ENCODE assay signal across 16 mouse cellular contexts in genomic region chr7:58733490-58733901, GRCm38 (mm10).
DNase-seq lines count a peak whose midpoint lies in the region; ATAC-seq and TF ChIP-seq lines count a peak whose summit lies in the region.
"Had no signal": no experiment of that assay in that cellular context is flagged by ENCODE, and none has a peak within 500 bp of the region (broad histone marks: within the 10 kb centered on the region; RNA-seq: fewer than 3 reads in every experiment).

No protein-coding gene starts in this region.

- WGBS in heart, embryonic 12.5 days = 42% methylated on average over 6 of the region's 6 CpGs
- 77% methylated on average over 6 of the region's 6 CpGs for WGBS in midbrain, embryonic 11.5 days
- WGBS in midbrain, embryonic 10.5 days = 73% methylated on average over 6 of the region's 6 CpGs
- 28% methylated on average over 6 of the region's 6 CpGs for WGBS in embryonic facial prominence, embryonic 15.5 days
- 37% methylated on average over 6 of the region's 6 CpGs for WGBS in stomach, postnatal 0 days

- no peaks in the 10 kb centered on the region for H3K27me3 ChIP-seq in heart, embryonic 12.5 days (replicated peaks)
- H3K27me3 ChIP-seq in midbrain, embryonic 11.5 days (ENCODE audit: control insufficient read depth, insufficient read depth, low read length) = no peaks in the 10 kb centered on the region
- H3K27me3 ChIP-seq in midbrain, embryonic 10.5 days (ENCODE audit: low read depth, poor library complexity, severe bottlenecking) = no peaks in the 10 kb centered on the region
- no peaks in the 10 kb centered on the region for H3K27me3 ChIP-seq in embryonic facial prominence, embryonic 15.5 days
- no peaks in the 10 kb centered on the region for H3K27me3 ChIP-seq in stomach, postnatal 0 days (ENCODE audit: control insufficient read depth, insufficient read depth, low read length)
- H3K27me3 ChIP-seq: liver, embryonic 13.5 days; midbrain, embryonic 12.5 days had no signal

- no peak overlapping the region for H3K4me3 ChIP-seq in heart, embryonic 12.5 days
- no peak overlapping the region for H3K4me3 ChIP-seq in midbrain, embryonic 11.5 days (ENCODE audit: low read depth, low read length)
- no peak overlapping the region for H3K4me3 ChIP-seq in midbrain, embryonic 10.5 days
- H3K4me3 ChIP-seq in embryonic facial prominence, embryonic 15.5 days (replicated peaks) = no peak overlapping the region
- no peak overlapping the region for H3K4me3 ChIP-seq in stomach, postnatal 0 days (ENCODE audit: low read depth, low read length)
- H3K4me3 ChIP-seq: erythroblast, embryonic 14.5 days; liver, embryonic 13.5 days; midbrain, embryonic 12.5 days had no signal

- DNase-seq in heart, adult 11 months = peak; percentile 92
- DNase-seq in midbrain, embryonic 11.5 days (ENCODE audit: low spot score, missing footprints) = peak; percentile 78
- DNase-seq in midbrain, embryonic 10.5 days (ENCODE audit: low spot score) = no peak
- no peak for DNase-seq in stomach, postnatal 0 days (ENCODE audit: low spot score)
- no peak for DNase-seq in layer of hippocampus, postnatal 25 days (ENCODE audit: extremely low spot score in 1 of 2, low spot score in 1 of 2)
- DNase-seq: adrenal gland, postnatal 25 days; heart, postnatal 10 days; kidney, adult 8-10 months; layer of hippocampus, postnatal 36 days; liver, embryonic 13.5 days; right cerebral cortex, postnatal 25 days had no signal

- ATAC-seq in heart, embryonic 12.5 days (ENCODE audit: insufficient number of reproducible peaks, low FRiP score) = no peak
- ATAC-seq in midbrain, embryonic 11.5 days (ENCODE audit: low FRiP score) = no peak
- ATAC-seq in embryonic facial prominence, embryonic 15.5 days (ENCODE audit: insufficient number of reproducible peaks, low FRiP score, low TSS enrichment, low read depth) = no peak
- ATAC-seq in stomach, postnatal 0 days (ENCODE audit: low FRiP score, low TSS enrichment) = peak; percentile 54; the same call in 1 of the 2 replicates
- no peak for ATAC-seq in monocyte, adult 5-6 weeks (replicated peaks; ENCODE audit: insufficient number of reproducible peaks, low FRiP score, low TSS enrichment, poor library complexity, severe bottlenecking)

- H3K9me3 ChIP-seq in heart, embryonic 12.5 days (replicated peaks) = no peaks in the 10 kb centered on the region
- H3K9me3 ChIP-seq in midbrain, embryonic 11.5 days (ENCODE audit: control insufficient read depth, low read length) = no peaks in the 10 kb centered on the region
- H3K9me3 ChIP-seq in midbrain, embryonic 10.5 days (replicated peaks) = no peaks in the 10 kb centered on the region
- no peaks in the 10 kb centered on the region for H3K9me3 ChIP-seq in embryonic facial prominence, embryonic 15.5 days (replicated peaks)
- H3K9me3 ChIP-seq in stomach, postnatal 0 days (ENCODE audit: control insufficient read depth, low read length) = no peaks in the 10 kb centered on the region
- H3K9me3 ChIP-seq: liver, embryonic 13.5 days; midbrain, embryonic 12.5 days had no signal

- no peak overlapping the region for H3K4me2 ChIP-seq in heart, embryonic 12.5 days
- H3K4me2 ChIP-seq in midbrain, embryonic 11.5 days = no peak overlapping the region
- no peak overlapping the region for H3K4me2 ChIP-seq in embryonic facial prominence, embryonic 15.5 days (replicated peaks)
- no peak overlapping the region for H3K4me2 ChIP-seq in stomach, postnatal 0 days (replicated peaks; ENCODE audit: low read depth)
- H3K4me2 ChIP-seq: liver, embryonic 13.5 days; midbrain, embryonic 12.5 days had no signal

- no peak for TF ChIP-seq CTCF in stomach, postnatal 0 days (IDR thresholded peaks at IDR 0.05; ENCODE audit: low read depth)

- H3K9ac ChIP-seq in heart, embryonic 12.5 days = no peak overlapping the region
- H3K9ac ChIP-seq in midbrain, embryonic 11.5 days (ENCODE audit: low read length) = no peak overlapping the region
- H3K9ac ChIP-seq in embryonic facial prominence, embryonic 15.5 days = no peak overlapping the region
- no peak overlapping the region for H3K9ac ChIP-seq in stomach, postnatal 0 days (ENCODE audit: low read length)
- H3K9ac ChIP-seq: liver, embryonic 13.5 days; midbrain, embryonic 12.5 days had no signal

- H3K36me3 ChIP-seq in heart, embryonic 12.5 days = no peaks in the 10 kb centered on the region
- no peaks in the 10 kb centered on the region for H3K36me3 ChIP-seq in midbrain, embryonic 11.5 days (ENCODE audit: control insufficient read depth, insufficient read depth, low read length)
- H3K36me3 ChIP-seq in midbrain, embryonic 10.5 days = no peaks in the 10 kb centered on the region
- no peaks in the 10 kb centered on the region for H3K36me3 ChIP-seq in embryonic facial prominence, embryonic 15.5 days
- H3K36me3 ChIP-seq in stomach, postnatal 0 days (ENCODE audit: control insufficient read depth, insufficient read depth, low read length) = no peaks in the 10 kb centered on the region
- H3K36me3 ChIP-seq: liver, embryonic 13.5 days; midbrain, embryonic 12.5 days had no signal

- no peak overlapping the region for H3K27ac ChIP-seq in heart, embryonic 12.5 days (ENCODE audit: poor library complexity, severe bottlenecking)
- H3K27ac ChIP-seq in midbrain, embryonic 11.5 days (ENCODE audit: low read depth, low read length) = no peak overlapping the region
- H3K27ac ChIP-seq in midbrain, embryonic 10.5 days (replicated peaks) = no peak overlapping the region
- peak overlapping the region; percentile 17 for H3K27ac ChIP-seq in embryonic facial prominence, embryonic 15.5 days (replicated peaks)
- no peak overlapping the region for H3K27ac ChIP-seq in stomach, postnatal 0 days (replicated peaks)
- H3K27ac ChIP-seq: liver, embryonic 13.5 days; midbrain, embryonic 12.5 days had no signal

- H3K4me1 ChIP-seq in heart, embryonic 12.5 days (replicated peaks) = peaks cover 32% of the 10 kb centered on the region
- no peaks in the 10 kb centered on the region for H3K4me1 ChIP-seq in midbrain, embryonic 11.5 days (ENCODE audit: control insufficient read depth, insufficient read depth, low read length)
- no peaks in the 10 kb centered on the region for H3K4me1 ChIP-seq in midbrain, embryonic 10.5 days
- H3K4me1 ChIP-seq in embryonic facial prominence, embryonic 15.5 days = peaks cover 24% of the 10 kb centered on the region; the same call in 1 of the 2 replicates
- no peaks in the 10 kb centered on the region; the same call in 1 of the 2 replicates for H3K4me1 ChIP-seq in stomach, postnatal 0 days (replicated peaks; ENCODE audit: control insufficient read depth, insufficient read depth)
- H3K4me1 ChIP-seq: midbrain, embryonic 12.5 days had no signal

- TF ChIP-seq EP300 in stomach, postnatal 0 days (optimal IDR thresholded peaks at IDR 0.05) = no peak

Comparison
In these comparisons a context has a peak if more than half of its experiments do, and no peak if none do; other contexts are left out.
1. DNase-seq: peak in heart, adult 11 months (single experiment) and midbrain, embryonic 11.5 days (single experiment); none in midbrain, embryonic 10.5 days (single experiment), stomach, postnatal 0 days (single experiment) and layer of hippocampus, postnatal 25 days (0 of 2).